Mouse (Mus musculus) bone marrow macrophage, adult 2 months (primary cell): ENCODE results near the gene Ttc24. TPM values are rescaled to one million over a fixed set of nuclear protein-coding genes. Genes with fewer than 3 reads are reported as not detected.
A peak's percentile ranks its signal among the peaks of the same experiment; 100 is the strongest.

Source experiments
- H3K27ac ChIP-seq: 2 replicates; pipeline ENCODE4 v1.5.1; 2012; ENCODE audit warnings: low read depth, low read length; ENCODE audit not compliant: insufficient read depth
- H3K4me1 ChIP-seq: 2 replicates; pipeline ENCODE4 v1.6.1; 2012; ENCODE audit warnings: low read length; ENCODE audit not compliant: control insufficient read depth, insufficient read depth
- H3K4me3 ChIP-seq: 2 replicates; pipeline ENCODE4 v1.5.1; 2012; ENCODE audit warnings: mild to moderate bottlenecking, low read length, moderate library complexity; ENCODE audit not compliant: insufficient read depth
- CTCF ChIP-seq: IDR thresholded peaks from 2 replicates; pipeline ENCODE4 v1.5.1; 2012; ENCODE audit warnings: low read depth, mild to moderate bottlenecking, low read length, moderate library complexity
- POLR2A ChIP-seq: IDR thresholded peaks from 2 replicates; pipeline ENCODE4 v1.6.1; 2012; ENCODE audit warnings: mild to moderate bottlenecking, low read depth, low read length, borderline replicate concordance
- polyA plus RNA-seq: library from polyadenylated mRNA; stranded (reverse); fragments of >200 nt; gene quantifications from 2 replicates; pipeline ENCODE4 v1.2.4, GENCODE M21; 2012; ENCODE audit not compliant: missing spikeins, insufficient read depth, insufficient read length

The Ttc24 gene
- polyA plus RNA-seq, result not detected in 2 replicates

- TF ChIP-seq CTCF (no peak), POLR2A (no peak)
Observed at GRCm38 (mm10) chr3:88078204-88078603, at the start of gene Ttc24. Ttc24 (minus strand) TSS chr3:88078304.

GRCm38 (mm10) chr3:88127636-88128035 is 49.5 kb upstream of the Ttc24 start:
- peaks cover 2% of the 10 kb centered on the region for H3K4me1 ChIP-seq
- TF ChIP-seq POLR2A (no peak), CTCF (no peak)
- H3K27ac ChIP-seq, result no peak overlapping the region
- no peak overlapping the region for H3K4me3 ChIP-seq

More at GRCm38 (mm10) chr3:88078204-88078603, at the start of gene Ttc24:
- Histone ChIP-seq H3K27ac (no peak within 1 kb of the TSS), H3K4me3 (no peak within 1 kb of the TSS), H3K4me1 (peaks cover 11% of the 10 kb centered on the region)

GRCm38 (mm10) chr3:88126181-88126580 is 48.1 kb upstream of the Ttc24 start:
- TF ChIP-seq CTCF, result no peak
- no peak for TF ChIP-seq POLR2A
- H3K4me3 ChIP-seq, result no peak overlapping the region
- no peak overlapping the region for H3K27ac ChIP-seq
- peaks cover 2% of the 10 kb centered on the region for H3K4me1 ChIP-seq

GRCm38 (mm10) chr3:88125195-88125594 is 47.1 kb upstream of the Ttc24 start:
- H3K4me3 ChIP-seq, result no peak overlapping the region
- H3K4me1 ChIP-seq, result peaks cover 2% of the 10 kb centered on the region
- TF ChIP-seq CTCF (no peak), POLR2A (no peak)
- H3K27ac ChIP-seq, result no peak overlapping the region

- Histone ChIP-seq H3K27ac (no peak overlapping the region), H3K4me1 (peaks cover 2% of the 10 kb centered on the region), H3K4me3 (no peak overlapping the region)
- TF ChIP-seq POLR2A, result no peak
- TF ChIP-seq CTCF, result no peak
Observed at GRCm38 (mm10) chr3:88121164-88122131, 43.3 kb upstream of the Ttc24 start.

- Histone ChIP-seq H3K4me3 (no peak overlapping the region), H3K4me1 (peaks cover 2% of the 10 kb centered on the region), H3K27ac (no peak overlapping the region)
- TF ChIP-seq POLR2A (no peak), CTCF (no peak)
Observed at GRCm38 (mm10) chr3:88120117-88120651, 42.1 kb upstream of the Ttc24 start.

GRCm38 (mm10) chr3:88114396-88114795 is 36.3 kb upstream of the Ttc24 start:
- TF ChIP-seq CTCF (no peak), POLR2A (no peak)
- Histone ChIP-seq H3K4me3 (no peak overlapping the region), H3K4me1 (no peaks in the 10 kb centered on the region), H3K27ac (no peak overlapping the region)

- H3K27ac ChIP-seq, result no peak overlapping the region
- no peak overlapping the region for H3K4me3 ChIP-seq
- TF ChIP-seq POLR2A, result no peak
- no peak for TF ChIP-seq CTCF
- no peaks in the 10 kb centered on the region for H3K4me1 ChIP-seq
Observed at GRCm38 (mm10) chr3:88109126-88109525, 31.0 kb upstream of the Ttc24 start.

GRCm38 (mm10) chr3:88106126-88106525 is 28.0 kb upstream of the Ttc24 start:
- peaks cover 24% of the 10 kb centered on the region for H3K4me1 ChIP-seq
- no peak overlapping the region for H3K27ac ChIP-seq
- TF ChIP-seq POLR2A, result no peak
- TF ChIP-seq CTCF, result no peak
- H3K4me3 ChIP-seq, result no peak overlapping the region

- Histone ChIP-seq H3K4me1 (peaks cover 42% of the 10 kb centered on the region), H3K4me3 (no peak overlapping the region), H3K27ac (peak overlapping the region; percentile 92)
- TF ChIP-seq POLR2A (no peak), CTCF (no peak)
Observed at GRCm38 (mm10) chr3:88102611-88103010, 24.5 kb upstream of the Ttc24 start.
